Mouse (Mus musculus) intestine, embryonic 14.5 days (tissue): ENCODE data around the gene Vkorc1. TPM values are rescaled to one million over a fixed set of nuclear protein-coding genes. Genes with fewer than 3 reads are reported as not detected.
"Not testable (repeated sequence)": the region's sequence is repeated elsewhere in the genome, so short reads cannot be mapped to it uniquely, and the experiment has no call there.

Experiments used
- ATAC-seq: fragments of 200-750 bp; cut with Nextera tagmentation; replicated peaks from 2 replicates; pipeline ENCODE4 v1.8.0; 2017; ENCODE audit warnings: low read depth, moderate number of reproducible peaks, moderate TSS enrichment, moderate library complexity; ENCODE audit not compliant: low FRiP score, low TSS enrichment
- DNase-seq: peaks from one replicate; pipeline ENCODE4 v3.0.0-alpha.2; 2018; ENCODE audit warnings: low spot score
- H3K27ac ChIP-seq: fragments of 300-500 bp; sonication (generic); 2 replicates; pipeline ENCODE4 v1.5.1; 2014; ENCODE audit warnings: low read depth, mild to moderate bottlenecking, control low read depth
- H3K27me3 ChIP-seq: fragments of 300-500 bp; sonication (generic); replicated peaks from 2 replicates; pipeline ENCODE4 v1.6.1; 2014; ENCODE audit warnings: low read length, control low read depth; ENCODE audit not compliant: control insufficient read depth, insufficient read depth
- H3K36me3 ChIP-seq: fragments of 300-500 bp; sonication (generic); 2 replicates; pipeline ENCODE4 v1.6.1; 2014; ENCODE audit warnings: low read length, control low read depth; ENCODE audit not compliant: control insufficient read depth, insufficient read depth
- H3K4me1 ChIP-seq: fragments of 300-500 bp; sonication (generic); replicated peaks from 2 replicates; pipeline ENCODE4 v1.6.1; 2014; ENCODE audit warnings: low read length, control low read depth, mixed read lengths; ENCODE audit not compliant: control insufficient read depth, insufficient read depth
- H3K4me2 ChIP-seq: fragments of 300-500 bp; sonication (generic); 2 replicates; pipeline ENCODE4 v1.6.1; 2014; ENCODE audit warnings: low read length
- H3K4me3 ChIP-seq: fragments of 300-500 bp; sonication (generic); 2 replicates; pipeline ENCODE4 v1.5.1; 2014; ENCODE audit warnings: low read depth, low read length, control low read depth, mixed read lengths
- H3K9ac ChIP-seq: fragments of 300-500 bp; sonication (generic); 2 replicates; pipeline ENCODE4 v1.6.1; 2014; ENCODE audit warnings: mild to moderate bottlenecking, low read length
- H3K9me3 ChIP-seq: fragments of 300-500 bp; sonication (generic); 2 replicates; pipeline ENCODE4 v1.6.1; 2016; ENCODE audit warnings: low read length, control low read depth; ENCODE audit not compliant: control insufficient read depth
- WGBS: fragments of 180-500 bp; shearing (Covaris S2); extraction: QIAGEN DNeasy Blood & Tissue Kit; methylation state at CpG from one replicate; pipeline ENCODE4 v1.1.7; 2014; 5-methylcytosine and 5-hydroxymethylcytosine counted together
- polyA plus RNA-seq: library from polyadenylated mRNA; unstranded; fragments of >200 nt; fragmentation: Nextera tagmentation; extraction: Ambion mirVana; gene quantifications from 2 replicates; pipeline ENCODE4 v1.2.1, GENCODE M21; 2014

Vkorc1 gene
- polyA plus RNA-seq, 1 experiment from 2014 or later, result 174 TPM

GRCm38 (mm10) chr7:127895891-127896290 is 474 bp upstream of the Vkorc1 start:
- WGBS, result 66% methylated on average over 7 of the region's 7 CpGs
- not testable (repeated sequence) for H3K9ac ChIP-seq, H3K4me1 ChIP-seq, ATAC-seq, DNase-seq, H3K9me3 ChIP-seq, H3K27me3 ChIP-seq
- H3K4me2 ChIP-seq, result peak overlapping the region; percentile 84
- H3K4me3 ChIP-seq, result peak overlapping the region; percentile 67
- H3K27ac ChIP-seq, result 0 out of 2 replicates have a peak overlapping the region, but pooled peaks have one; percentile 74
- peaks cover 11% of the 10 kb centered on the region for H3K36me3 ChIP-seq

DNA sequence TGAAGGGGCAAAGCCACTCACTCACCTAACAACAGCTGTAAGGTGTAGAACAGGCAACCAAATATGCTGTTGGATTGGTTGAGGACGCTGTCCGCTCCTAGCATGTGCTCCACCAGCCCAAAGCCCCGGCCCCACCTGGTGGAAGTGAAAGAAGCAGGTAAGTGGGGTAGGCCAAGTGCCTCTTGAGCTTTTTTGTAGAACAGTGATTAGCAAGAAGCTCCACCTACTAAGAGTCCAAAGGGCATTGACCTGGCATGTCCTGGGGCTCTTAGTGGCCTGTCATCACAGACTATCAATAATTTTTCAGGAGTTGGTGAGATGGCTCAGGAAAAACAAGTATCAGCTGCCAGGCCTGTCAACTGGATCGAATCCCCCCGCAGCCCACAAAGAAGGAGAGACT is 937 bp downstream of the Vkorc1 start:
- no peak for ATAC-seq
- Histone ChIP-seq H3K27me3 (no peaks in the 10 kb centered on the region), H3K4me1 (peaks cover 8% of the 10 kb centered on the region), H3K4me2 (peak overlapping the region; percentile 84), H3K4me3 (peak overlapping the region; percentile 67), H3K9me3 (no peaks in the 10 kb centered on the region), H3K36me3 (peaks cover 20% of the 10 kb centered on the region), H3K27ac (0 out of 2 replicates have a peak overlapping the region, but pooled peaks have one; percentile 74), H3K9ac (peak overlapping the region; percentile 65)
- WGBS, result 73% methylated on average over 5 of the region's 5 CpGs
- DNase-seq, result no peak

GRCm38 (mm10) chr7:127890798-127891197 is 4.6 kb downstream of the Vkorc1 start, which contains the start of gene Prss53:
Gene Prss53, minus strand, starts transcription at chr7:127890970.
- Histone ChIP-seq H3K27ac (no peak within 1 kb of the TSS), H3K4me3 (no peak within 1 kb of the TSS), H3K27me3 (no peaks in the 10 kb centered on the region), H3K9ac (no peak within 1 kb of the TSS), H3K36me3 (peaks cover 57% of the 10 kb centered on the region), H3K9me3 (no peaks in the 10 kb centered on the region), H3K4me2 (no peak within 1 kb of the TSS), H3K4me1 (peaks cover 8% of the 10 kb centered on the region)
- ATAC-seq (no peak), DNase-seq (no peak)
- WGBS, result 24% methylated on average over 4 of the region's 4 CpGs

- no peak overlapping the region for H3K4me3 ChIP-seq
- H3K36me3 ChIP-seq, result peaks cover 77% of the 10 kb centered on the region
- H3K9ac ChIP-seq, result no peak overlapping the region
- no peaks in the 10 kb centered on the region for H3K9me3 ChIP-seq
- ATAC-seq (no peak), DNase-seq (no peak)
- H3K4me1 ChIP-seq, result peaks cover 4% of the 10 kb centered on the region; the same call in 1 of the 2 replicates
- WGBS, result 70% methylated on average over 3 of the region's 3 CpGs
- H3K4me2 ChIP-seq, result no peak overlapping the region
- H3K27me3 ChIP-seq, result no peaks in the 10 kb centered on the region
- no peak overlapping the region for H3K27ac ChIP-seq
These were observed 6.6 kb downstream of the Vkorc1 start for GRCm38 (mm10) chr7:127888821-127889220.

DNA sequence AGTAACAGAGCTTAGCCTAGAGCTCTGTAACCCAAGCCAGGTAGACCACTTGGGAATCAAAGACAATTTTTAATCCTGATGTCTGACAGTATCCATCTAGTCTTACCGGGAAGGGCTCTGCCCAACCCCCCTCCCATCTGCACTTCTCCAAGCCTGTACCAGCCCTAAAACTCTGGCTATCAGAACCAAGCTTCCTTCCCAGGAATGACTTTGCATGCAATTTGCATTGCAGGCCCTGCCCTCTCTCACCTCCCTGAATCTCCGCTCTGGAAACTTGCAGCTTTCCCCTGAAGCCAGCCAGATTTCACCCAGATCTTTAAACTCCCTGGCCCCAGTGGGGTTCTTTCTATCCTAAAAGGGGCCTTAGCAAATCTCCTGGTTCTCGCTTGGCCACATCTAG is 7.6 kb downstream of the Vkorc1 start:
- Histone ChIP-seq H3K9ac (no peak overlapping the region), H3K4me1 (peaks cover 11% of the 10 kb centered on the region; the same call in 1 of the 2 replicates), H3K9me3 (no peaks in the 10 kb centered on the region), H3K4me2 (no peak overlapping the region), H3K27me3 (no peaks in the 10 kb centered on the region), H3K27ac (no peak overlapping the region), H3K36me3 (peaks cover 82% of the 10 kb centered on the region), H3K4me3 (no peak overlapping the region)
- DNase-seq (no peak), ATAC-seq (no peak)
- WGBS, result 72% methylated on average over 3 of the region's 3 CpGs

DNA sequence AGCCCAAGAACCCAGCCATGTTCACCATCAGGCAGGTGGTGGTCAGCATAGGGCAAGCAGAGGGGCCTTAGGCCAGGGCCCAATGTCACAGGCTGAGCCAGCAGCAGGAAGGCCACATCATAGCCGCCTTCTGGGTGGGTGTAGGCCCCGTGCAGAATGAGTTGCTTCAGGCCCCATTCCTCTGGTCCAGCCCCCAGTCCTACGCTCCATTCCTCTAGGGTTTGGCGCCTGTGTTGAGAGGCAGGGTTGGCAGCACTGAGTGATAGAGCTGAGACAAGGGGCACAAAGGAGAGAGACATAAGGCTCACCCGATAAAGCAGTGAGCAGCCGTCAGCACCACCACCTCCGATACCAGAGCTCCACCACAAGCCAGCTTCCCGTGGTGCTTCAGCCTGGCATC is 8.2 kb downstream of the Vkorc1 start:
- no peak for DNase-seq
- 83% methylated on average over 8 of the region's 8 CpGs for WGBS
- Histone ChIP-seq H3K4me1 (peaks cover 11% of the 10 kb centered on the region; the same call in 1 of the 2 replicates), H3K4me3 (no peak overlapping the region), H3K27ac (no peak overlapping the region), H3K4me2 (no peak overlapping the region), H3K36me3 (peaks cover 82% of the 10 kb centered on the region), H3K9ac (no peak overlapping the region), H3K9me3 (no peaks in the 10 kb centered on the region), H3K27me3 (no peaks in the 10 kb centered on the region)
- no peak for ATAC-seq

DNA sequence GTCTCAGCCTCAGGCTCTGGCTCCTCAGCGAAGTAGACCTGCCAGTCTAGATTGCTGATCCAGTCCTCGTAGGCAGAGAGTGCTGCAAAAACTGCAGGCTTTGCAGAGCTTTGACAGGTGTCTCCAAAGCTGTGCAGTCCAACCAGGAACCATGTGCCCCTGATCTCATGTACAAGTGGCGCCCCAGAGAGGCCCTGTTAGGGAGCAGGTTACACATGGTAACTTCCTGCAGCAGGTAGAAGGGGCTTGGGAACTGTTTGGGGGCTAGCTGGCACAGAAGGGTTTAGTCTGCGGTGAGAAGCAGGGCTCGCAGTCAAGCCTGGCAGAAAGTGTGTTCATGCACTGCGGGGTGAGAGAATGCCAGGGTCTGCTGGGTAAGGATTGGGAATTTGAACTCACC is 8.9 kb downstream of the Vkorc1 start:
- 89% methylated on average over 6 of the region's 6 CpGs for WGBS
- peaks cover 11% of the 10 kb centered on the region; the same call in 1 of the 2 replicates for H3K4me1 ChIP-seq

DNA sequence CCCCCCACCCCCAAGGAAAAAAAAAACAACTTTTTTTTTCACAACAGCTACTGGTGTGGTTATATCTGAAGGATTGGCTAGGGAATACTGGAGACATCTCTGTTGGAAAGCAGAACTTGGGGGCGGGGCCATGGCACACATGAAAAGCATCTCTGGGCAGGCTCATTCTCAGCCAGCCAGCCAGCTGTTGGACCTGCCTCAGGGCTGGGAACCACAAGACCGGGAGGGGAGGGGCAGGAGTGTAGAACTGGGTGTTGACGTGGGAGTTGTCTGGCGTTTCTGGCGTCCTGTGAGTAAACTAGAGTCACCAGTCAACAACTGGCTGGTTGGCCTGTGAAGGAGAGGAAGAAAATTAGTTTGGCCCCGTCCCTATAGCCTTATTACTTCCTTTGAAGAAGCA is 9.5 kb downstream of the Vkorc1 start:
- H3K4me2 ChIP-seq, result no peak overlapping the region
- no peaks in the 10 kb centered on the region for H3K27me3 ChIP-seq
- H3K4me3 ChIP-seq, result no peak overlapping the region
- H3K9me3 ChIP-seq, result no peaks in the 10 kb centered on the region
- no peak for DNase-seq
- H3K9ac ChIP-seq, result 0 out of 2 replicates have a peak overlapping the region, but pooled peaks have one; percentile 1
- H3K36me3 ChIP-seq, result peaks cover 94% of the 10 kb centered on the region
- 55% methylated on average over 6 of the region's 6 CpGs for WGBS
- H3K4me1 ChIP-seq, result peaks cover 11% of the 10 kb centered on the region; the same call in 1 of the 2 replicates
- no peak for ATAC-seq
- H3K27ac ChIP-seq, result no peak overlapping the region

More for the DNA sequence above, 8.9 kb downstream of the Vkorc1 start:
- DNase-seq (no peak), ATAC-seq (no peak)
- Histone ChIP-seq H3K4me2 (no peak overlapping the region), H3K9ac (no peak overlapping the region), H3K9me3 (no peaks in the 10 kb centered on the region), H3K27me3 (no peaks in the 10 kb centered on the region), H3K36me3 (peaks cover 88% of the 10 kb centered on the region), H3K27ac (no peak overlapping the region), H3K4me3 (no peak overlapping the region)

GRCm38 (mm10) chr7:127880431-127880830 is 15.0 kb downstream of the Vkorc1 start:
- 86% methylated on average over 12 of the region's 12 CpGs for whole genome bisulfite sequencing
- ATAC-seq, result no peak
- no peaks in the 10 kb centered on the region for H3K9me3 ChIP-seq
- peaks cover 78% of the 10 kb centered on the region for H3K36me3 ChIP-seq
- no peak overlapping the region for H3K4me2 ChIP-seq
- no peaks in the 10 kb centered on the region for H3K27me3 ChIP-seq
- no peak for DNase-seq
- H3K4me3 ChIP-seq, result no peak overlapping the region
- no peak overlapping the region for H3K27ac ChIP-seq
- H3K9ac ChIP-seq, result no peak overlapping the region
- peaks cover 19% of the 10 kb centered on the region for H3K4me1 ChIP-seq
